Mouse (Mus musculus) bone marrow macrophage, adult 2 months (primary cell): ENCODE results near the gene Gm21188.
"Not testable (repeated sequence)": the region's sequence is repeated elsewhere in the genome, so short reads cannot be mapped to it uniquely, and the experiment has no call there.

Experiments used
- CTCF ChIP-seq: IDR thresholded peaks from 2 replicates; pipeline ENCODE4 v1.5.1; 2012; ENCODE audit warnings: low read depth, mild to moderate bottlenecking, low read length, moderate library complexity
- POLR2A ChIP-seq: IDR thresholded peaks from 2 replicates; pipeline ENCODE4 v1.6.1; 2012; ENCODE audit warnings: mild to moderate bottlenecking, low read depth, low read length, borderline replicate concordance

DNA sequence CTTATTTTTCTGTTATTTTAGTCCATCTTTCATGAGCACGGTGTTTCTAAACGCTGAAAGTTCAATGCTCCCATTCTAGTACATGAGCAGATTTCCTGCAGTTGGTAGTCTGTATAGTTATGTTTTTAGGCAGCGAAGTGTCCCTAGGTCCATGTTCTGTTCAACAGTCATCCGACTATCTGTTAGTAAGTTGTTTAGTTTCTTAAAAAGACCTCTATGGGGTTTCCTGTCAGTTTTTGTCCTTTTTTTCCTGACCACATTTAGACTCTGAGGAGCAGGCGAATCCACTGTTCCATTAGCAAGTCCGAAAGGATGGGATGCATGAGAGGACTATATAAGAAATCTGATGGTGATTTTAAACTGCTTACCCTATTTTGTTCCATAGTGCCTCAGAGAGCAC, 14.1 kb downstream of the Gm21188 start:
- not testable (repeated sequence) for TF ChIP-seq POLR2A, CTCF
